In genomic region chr12:85219236-85219904, GRCm38 (mm10) we compare ENCODE assay signal across 8 mouse cellular contexts. TPM values are rescaled to one million over a fixed set of nuclear protein-coding genes. Genes with fewer than 3 reads are reported as not detected.
A peak's percentile ranks its signal among the peaks of the same experiment; 100 is the strongest.
DNase-seq lines count a peak whose midpoint lies in the region; ATAC-seq lines count a peak whose summit lies in the region.

Gene Eif2b2, plus strand, starts transcription at chr12:85219481.

- peaks cover 16% of the 10 kb centered on the region for H3K79me2 ChIP-seq in macrophage (ENCODE audit: inconsistent target)

- peak within 1 kb of the TSS; percentile 90 for H3K4me3 ChIP-seq in hindbrain, embryonic 16.5 days (ENCODE audit: low read length)
- H3K4me3 ChIP-seq in macrophage (ENCODE audit: inconsistent target) = peak within 1 kb of the TSS; percentile 87

- no peaks in the 10 kb centered on the region for H3K9me3 ChIP-seq in hindbrain, embryonic 16.5 days (ENCODE audit: control insufficient read depth, low read length)

- WGBS in hindbrain, embryonic 16.5 days = under 1% methylated on average over 51 of the region's 54 CpGs
- under 1% methylated on average over 54 of the region's 54 CpGs for WGBS in macrophage (ENCODE audit: missing documents)

- no peaks in the 10 kb centered on the region for H3K27me3 ChIP-seq in hindbrain, embryonic 16.5 days (replicated peaks; ENCODE audit: control insufficient read depth, insufficient read depth, low read length)

- DNase-seq in T-cell, adult 2 months (ENCODE audit: low spot score) = peak; percentile 93
- peak; percentile 97 to 98 for DNase-seq in cerebellum, postnatal 36 days
- peak; percentile 99 for DNase-seq in gastrocnemius, adult 18-20 months (ENCODE audit: low spot score)
- DNase-seq in left cerebral cortex, adult 18-20 months (ENCODE audit: low spot score in 2 of 2) = peak; percentile 98 to 99
- DNase-seq in right cerebral cortex, adult 18-20 months = peak; percentile 99
- DNase-seq in urinary bladder, postnatal 10 days (ENCODE audit: low spot score) = peak; percentile 93

- peaks cover 13% of the 10 kb centered on the region for H3K4me1 ChIP-seq in hindbrain, embryonic 16.5 days (ENCODE audit: control insufficient read depth, insufficient read depth, low read depth, low read length)

- ATAC-seq in hindbrain, embryonic 16.5 days = peak; percentile 100

- H3K9ac ChIP-seq in hindbrain, embryonic 16.5 days (ENCODE audit: low read depth, low read length) = peak within 1 kb of the TSS; percentile 77

- peak within 1 kb of the TSS; percentile 83 for H3K27ac ChIP-seq in hindbrain, embryonic 16.5 days (ENCODE audit: low read depth, low read length)
- H3K27ac ChIP-seq in macrophage = peak within 1 kb of the TSS; percentile 13; the same call in 1 of the 2 replicates

- H3K4me2 ChIP-seq in hindbrain, embryonic 16.5 days (ENCODE audit: low read length) = peak within 1 kb of the TSS; percentile 81

- peaks cover 9% of the 10 kb centered on the region; the same call in 1 of the 2 replicates for H3K36me3 ChIP-seq in hindbrain, embryonic 16.5 days (ENCODE audit: control insufficient read depth, insufficient read depth, low read length)
- H3K36me3 ChIP-seq in macrophage (ENCODE audit: inconsistent target) = peaks cover 24% of the 10 kb centered on the region

RNA-seq across cellular contexts. Expression of gene Eif2b2, which starts in this region (rescaled TPM):
- 10 to 100 TPM; 56.9 to 72.5 TPM for total RNA-seq in gastrocnemius, adult 18-20 months (2021)
- polyA plus RNA-seq in hindbrain, embryonic 16.5 days (2015; fragmentation: Nextera tagmentation; extraction: Ambion mirVana) = 80.1 and 82.3 TPM in 2 replicates
- total RNA-seq in left cerebral cortex, adult 18-20 months (2021) = 10 to 100 TPM; 63.4 to 67.2 TPM
- total RNA-seq in macrophage (2018; cell fraction: chromatin; rRNA removed) = 10 to 100 TPM; 20.5 to 71.9 (median 37.4) TPM
- 10 to 100 TPM; 40.1 to 75.8 (median 57.1) TPM for total RNA-seq in macrophage (2018; cell fraction: cytosol; rRNA removed)
- 10 to 100 TPM; 15.0 to 62.4 (median 41.1) TPM for total RNA-seq in macrophage (2018; cell fraction: nucleus; rRNA removed)
- polyA plus RNA-seq in macrophage (2018) = 52.7 to 95.7 TPM (median 56.1 TPM) in 3 replicates

Comparison
In these comparisons a context has a peak if more than half of its experiments do, and no peak if none do; other contexts are left out.
1. Peak in every context shown above with its lines: DNase-seq, ATAC-seq, H3K4me3 ChIP-seq and H3K27ac ChIP-seq.